Mouse (Mus musculus): ENCODE measurements around the gene Man2b2.

Man2b2 gene

DNA sequence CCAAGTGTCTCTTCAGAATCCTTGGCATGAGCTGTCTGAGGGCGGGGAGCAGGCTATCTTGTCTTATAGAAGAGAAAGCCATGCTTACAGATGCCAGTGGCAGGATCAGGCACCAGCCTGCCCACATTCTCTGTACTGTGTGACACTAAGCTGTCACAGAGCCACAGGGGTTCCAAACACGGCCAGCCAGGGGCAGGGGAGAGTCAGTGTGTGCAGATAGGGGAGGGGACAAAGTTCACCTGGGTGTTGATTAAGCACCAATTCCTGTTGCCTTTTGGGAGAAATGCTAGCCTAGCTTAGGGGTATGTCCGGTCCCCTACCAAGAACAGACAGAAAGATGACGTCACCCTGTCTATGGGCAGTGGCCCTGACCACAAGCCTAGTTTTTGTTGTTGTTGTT is 1.4 kb downstream of the Man2b2 start:
- DNase-seq: no peak

DNA sequence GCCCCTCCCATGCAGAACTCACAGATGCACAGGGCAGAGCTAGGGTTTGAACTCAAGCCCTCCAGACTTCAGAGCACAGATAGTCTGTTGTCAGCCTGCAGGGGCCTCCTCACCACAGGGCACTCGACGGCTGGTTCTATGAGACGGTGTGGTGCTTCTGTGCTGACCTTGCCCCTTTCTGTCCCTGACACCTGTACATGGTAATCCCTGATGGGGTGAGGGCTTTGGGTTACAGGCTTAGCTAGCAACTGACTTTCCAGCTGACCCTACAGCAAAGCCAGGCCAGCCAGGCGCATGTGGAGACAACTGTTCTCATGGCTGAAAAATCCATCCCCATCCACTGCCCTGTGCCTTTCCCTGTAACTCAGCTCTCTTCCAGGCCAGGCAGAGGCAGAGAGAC is 7.5 kb downstream of the Man2b2 start:
- DNase-seq: no peak

DNA sequence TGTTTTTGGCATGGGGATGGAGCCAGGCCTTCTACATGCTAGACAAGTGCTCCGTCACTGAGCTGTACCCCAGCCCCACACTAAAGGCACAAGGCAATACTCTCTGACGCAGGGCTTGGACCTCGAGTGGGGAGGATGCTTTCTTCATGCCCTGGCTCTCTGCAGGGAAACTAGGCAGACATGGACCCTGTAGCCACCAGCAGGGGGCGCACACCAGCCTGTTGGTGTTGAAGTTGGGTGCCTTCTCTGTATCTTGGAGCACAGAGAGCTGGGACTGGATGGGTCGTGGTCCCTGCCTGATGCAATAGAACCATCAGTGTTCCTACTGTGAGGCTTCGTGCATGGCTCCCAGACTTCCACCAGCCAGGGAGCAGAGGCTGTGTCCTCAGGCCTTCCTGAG is 10.3 kb downstream of the Man2b2 start:
- peak in 1 of 2 experiments; percentile 24 for DNase-seq

DNA sequence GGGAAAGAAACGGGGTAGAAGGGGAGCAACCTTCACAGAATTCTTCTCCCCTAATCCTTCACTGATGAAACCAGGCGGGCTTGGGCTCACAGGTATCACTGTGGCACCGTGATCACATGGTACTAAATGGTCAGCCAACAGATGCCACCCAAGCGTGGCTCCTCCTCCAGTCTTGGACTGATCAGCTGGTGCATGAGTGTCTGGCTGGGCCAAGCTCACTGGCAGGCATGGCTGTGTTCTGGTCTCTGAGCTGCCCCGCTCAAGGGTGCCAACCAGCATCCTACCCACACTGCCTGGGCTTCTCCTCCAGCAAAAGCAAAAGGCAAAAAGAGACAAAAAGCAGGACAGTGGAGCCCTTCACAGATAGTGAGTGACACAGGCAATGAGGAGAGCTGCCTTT is 10.7 kb downstream of the Man2b2 start:
- DNase-seq: no peak

DNA sequence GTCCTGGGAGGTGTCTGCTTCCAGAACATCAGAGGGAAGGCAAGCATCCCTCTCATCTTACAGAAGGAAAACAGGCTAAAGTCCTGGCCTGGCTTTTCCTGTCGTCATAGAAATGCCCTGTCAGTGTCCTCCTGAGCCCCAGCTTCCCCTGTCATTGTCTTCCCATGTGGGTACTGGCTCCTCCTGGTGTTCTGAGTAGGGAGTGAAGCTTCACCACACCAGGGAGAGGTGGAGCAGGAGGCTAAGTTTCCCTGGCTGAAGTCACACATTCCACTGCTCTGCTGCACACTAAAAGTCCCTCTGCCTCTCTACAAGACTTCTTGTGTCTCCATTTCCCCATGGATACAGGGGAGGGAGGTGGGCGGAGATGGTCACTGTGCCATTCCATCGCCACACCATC is 12.7 kb downstream of the Man2b2 start:
- DNase-seq: no peak

DNA sequence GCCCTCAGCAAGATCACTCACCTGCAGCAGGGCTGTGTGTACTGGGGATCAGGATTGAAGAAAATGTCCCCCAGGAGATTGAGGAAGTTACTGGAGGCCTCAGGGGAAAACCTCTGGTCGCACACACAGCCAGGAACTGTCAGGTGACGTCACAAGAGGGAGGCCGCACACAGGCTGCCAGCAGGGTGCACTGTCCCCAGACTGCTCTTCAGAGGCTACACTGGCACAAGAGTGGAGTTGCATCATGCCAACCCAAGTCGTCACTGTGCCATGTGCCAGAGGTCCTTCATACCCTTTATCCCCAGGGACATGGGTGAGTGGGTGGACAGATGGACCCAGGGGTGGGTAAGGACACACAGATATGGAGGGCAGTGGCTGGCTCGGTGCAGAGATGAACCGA is 15.9 kb downstream of the Man2b2 start:
- DNase-seq: no peak

DNA sequence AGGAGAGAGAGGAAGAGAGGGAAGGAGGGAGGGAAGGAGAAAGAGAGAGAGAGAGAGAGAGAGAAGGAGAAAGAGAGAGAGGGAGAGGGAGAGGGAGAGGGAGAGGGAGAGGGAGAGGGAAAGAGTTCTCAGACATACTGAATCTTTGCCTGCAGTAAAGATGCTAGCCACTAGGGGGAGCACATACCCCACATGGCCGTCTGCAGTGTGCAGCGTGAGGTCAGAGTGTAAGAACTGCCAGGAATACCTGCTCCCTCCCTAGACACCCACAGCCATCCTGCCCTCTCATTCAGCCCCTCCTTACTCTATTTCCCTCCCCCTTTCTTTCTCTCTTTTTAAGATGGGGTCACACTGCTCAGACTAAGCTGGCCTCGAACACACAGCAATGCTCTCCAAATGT is 19.0 kb downstream of the Man2b2 start:
- DNase-seq: no peak

DNA sequence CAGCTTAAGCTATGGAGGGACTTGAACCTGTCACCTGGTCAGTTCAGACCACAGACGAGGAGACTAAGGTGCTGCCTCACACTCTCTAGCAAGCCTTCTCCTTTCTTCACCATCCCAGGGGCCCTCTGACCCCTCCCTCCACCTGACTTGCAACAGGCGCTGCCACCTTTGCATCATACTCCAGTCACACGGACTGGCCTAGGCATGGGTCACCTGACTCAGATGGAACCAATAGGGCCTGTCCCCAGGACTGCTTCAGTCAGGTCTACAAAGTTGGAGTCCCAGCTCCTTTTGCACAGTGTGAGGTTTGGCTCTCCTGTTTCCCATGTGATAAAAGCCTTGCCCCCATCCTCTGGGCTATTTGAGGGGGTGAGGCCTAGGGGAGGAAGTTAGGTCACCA is 19.8 kb downstream of the Man2b2 start:
- DNase-seq: no peak

DNA sequence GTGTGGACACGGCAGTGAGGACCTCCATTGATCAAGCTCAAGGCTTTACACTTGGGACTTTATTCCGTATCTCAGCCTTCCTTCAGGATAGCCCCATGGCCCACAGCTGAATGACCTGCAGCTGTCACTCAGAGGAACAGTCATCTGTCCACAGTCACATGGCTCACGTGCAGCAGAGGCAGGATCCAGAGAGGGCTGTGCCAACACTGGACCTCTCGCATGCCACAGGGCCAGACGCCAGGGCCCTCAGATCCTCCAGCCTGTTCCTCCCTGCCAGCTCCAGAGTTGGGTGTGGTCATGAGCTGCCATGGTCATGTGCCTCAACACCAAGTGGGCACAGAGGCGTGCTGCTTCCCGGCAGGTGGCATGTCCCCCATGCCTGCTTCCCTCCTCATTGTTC is 21.3 kb downstream of the Man2b2 start:
- no peak for DNase-seq

DNA sequence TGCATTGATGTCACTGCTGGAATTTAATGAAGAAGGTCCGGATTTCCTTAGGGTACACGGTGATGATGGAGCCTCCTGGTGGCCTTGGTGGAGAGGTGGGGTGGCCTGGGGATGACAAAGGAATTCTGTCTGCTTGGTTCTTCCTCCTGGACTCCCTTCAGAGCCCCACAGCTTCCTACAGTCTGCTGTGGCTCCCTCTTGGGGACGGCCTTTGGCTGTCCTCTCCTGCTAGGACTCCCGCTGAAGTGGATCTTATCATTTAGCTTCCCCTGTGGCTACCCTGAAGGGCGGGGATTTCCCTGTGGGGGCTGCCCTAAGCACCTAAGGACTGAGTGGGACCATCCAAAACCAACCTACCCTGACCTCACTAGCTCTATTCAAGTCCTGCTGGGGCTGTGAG is 23.3 kb downstream of the Man2b2 start:
- no peak for DNase-seq

DNA sequence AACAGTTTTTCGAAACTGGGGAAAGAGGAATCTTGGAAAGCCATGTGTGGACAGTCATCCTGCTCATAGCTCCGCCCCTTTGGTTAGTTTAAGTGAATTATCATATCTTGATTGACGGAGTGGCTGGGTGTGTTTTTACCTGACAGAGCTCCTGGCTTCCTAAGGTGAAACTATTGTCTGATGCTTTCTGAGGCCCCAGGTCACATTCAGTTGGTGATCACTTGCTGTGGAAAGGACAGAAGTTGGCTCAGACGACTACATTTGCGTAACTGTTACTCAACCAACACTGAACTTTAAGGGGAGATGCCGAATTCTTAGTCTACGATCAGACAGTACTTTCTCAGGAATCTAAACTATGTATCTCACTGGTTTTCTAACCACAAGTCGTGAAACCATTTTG is 33.2 kb downstream of the Man2b2 start:
- DNase-seq: no peak

DNA sequence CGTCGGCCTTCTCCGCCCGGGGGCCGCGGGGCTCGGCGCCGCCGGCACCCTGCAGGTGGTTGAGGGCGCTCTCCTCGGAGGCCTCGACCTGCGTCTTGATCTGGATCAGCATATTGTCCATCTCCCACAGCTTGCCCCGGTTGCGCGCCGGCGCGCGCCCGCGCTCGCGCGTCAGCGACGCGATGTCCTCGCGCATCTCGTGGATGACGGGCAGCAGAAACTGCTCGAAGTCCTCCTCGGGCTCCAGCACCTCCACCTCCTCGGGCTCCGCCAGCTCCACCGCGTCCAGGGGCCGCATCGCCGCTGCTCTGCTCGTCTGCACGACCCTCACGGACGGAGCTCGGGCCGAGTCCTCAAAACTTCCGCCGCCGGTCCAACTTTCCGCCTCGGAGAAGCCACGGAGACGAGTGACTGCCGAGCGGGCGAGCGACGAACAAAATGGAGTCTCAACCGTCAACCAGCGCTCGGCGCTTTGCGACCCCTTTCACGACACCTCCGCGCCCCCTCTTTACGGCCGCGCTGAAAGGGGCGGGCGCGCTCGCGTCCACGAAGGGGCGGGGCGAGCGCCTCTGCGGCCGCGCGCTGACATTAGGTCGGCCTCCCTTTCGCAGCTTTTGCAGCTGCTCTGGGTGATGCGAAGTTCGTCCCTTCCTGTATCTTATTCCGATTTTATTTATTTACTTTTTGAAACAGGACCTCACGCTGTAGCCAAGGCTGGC is 34.0 kb downstream of the Man2b2 start, which contains the start of gene Mrfap1:
Gene Mrfap1, minus strand, starts transcription at position 477 of the 719 bp plus-strand sequence.
- DNase-seq: peak; percentile 89

DNA sequence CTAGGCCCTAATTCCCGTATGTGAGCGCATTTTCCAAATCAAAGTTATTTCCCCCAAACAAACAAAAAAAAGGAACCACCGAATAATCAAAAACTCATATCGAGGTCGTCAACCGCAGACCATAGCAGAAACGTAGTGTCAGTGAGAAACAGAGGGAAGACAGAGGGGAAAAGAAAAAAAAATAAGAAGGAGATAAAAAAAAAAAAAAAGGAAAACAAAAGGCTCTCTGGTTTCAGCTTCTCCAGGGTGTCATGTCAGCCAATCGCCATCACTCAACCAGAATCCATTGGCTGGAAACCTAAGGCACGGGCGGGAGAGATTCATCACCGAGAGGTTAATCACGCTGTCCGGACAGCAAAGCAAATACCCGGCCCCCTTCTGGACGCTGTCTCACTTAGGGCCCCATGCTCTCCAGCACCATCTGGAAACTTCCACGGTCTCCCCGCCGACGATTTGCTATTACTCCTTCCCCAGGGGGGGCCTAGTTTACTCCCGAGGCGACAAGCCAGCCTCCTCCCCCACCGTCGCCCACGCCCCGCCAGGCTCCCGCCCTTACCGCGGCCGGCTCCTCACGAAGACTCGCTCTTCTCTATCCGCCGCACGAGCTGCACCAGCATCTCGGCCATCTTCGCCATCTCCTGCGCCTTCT is 34.7 kb downstream of the Man2b2 start:
- peak; percentile 52 to 61 for DNase-seq

DNA sequence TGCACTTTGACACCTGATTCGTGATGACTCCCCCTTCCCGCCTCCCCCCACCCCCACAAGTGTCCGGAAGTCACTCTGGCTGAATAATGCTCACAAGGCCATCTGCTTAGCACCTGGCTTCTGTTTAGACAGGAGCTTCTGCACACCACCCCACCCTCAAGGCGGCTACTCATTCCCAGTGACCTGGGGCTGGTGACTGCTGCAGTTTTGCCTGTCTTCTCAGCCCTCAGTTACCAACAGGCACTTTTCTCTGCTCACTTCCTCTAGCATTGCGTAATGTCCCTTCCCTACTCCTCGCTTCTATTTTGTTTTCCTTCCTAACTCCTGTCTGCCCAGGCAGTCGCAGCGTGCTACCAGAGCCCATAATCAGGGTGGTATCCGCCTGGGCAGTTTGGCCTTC is 38.6 kb downstream of the Man2b2 start:
- no peak for DNase-seq

DNA sequence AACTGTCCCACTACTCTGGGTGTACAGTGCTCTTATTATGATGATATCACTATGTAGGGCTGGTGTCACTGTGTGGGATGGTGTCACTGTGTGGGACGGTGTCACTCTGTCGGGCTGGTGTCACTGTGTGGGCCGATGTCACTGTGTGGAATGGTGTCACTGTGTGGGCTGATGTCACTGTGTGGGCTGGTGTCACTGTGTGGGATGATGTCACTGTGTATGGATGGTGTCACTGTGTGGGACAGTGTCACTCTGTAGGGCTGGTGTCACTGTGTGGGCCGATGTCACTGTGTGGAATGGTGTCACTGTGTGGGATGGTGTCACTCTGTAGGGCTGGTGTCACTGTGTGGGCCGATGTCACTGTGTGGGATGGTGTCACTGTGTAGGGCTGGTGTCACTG is 44.4 kb downstream of the Man2b2 start:
- DNase-seq: no peak

DNA sequence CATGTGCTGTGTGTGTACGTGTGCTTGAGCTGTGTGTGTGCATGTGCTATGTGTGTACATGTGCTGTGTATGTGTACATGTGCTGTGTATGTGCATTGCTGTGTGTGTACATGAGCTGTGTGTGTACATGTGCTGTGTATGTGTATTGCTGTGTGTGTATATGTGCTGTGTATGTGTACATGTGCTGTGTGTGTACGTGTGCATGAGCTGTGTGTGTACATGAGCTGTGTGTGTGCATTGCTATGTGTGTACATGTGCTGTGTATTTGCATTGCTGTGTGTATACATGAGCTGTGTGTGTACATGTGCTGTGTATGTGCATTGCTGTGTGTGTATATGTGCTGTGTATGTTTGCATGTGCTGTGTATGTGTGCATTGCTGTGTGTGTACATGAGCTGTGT is 50.9 kb downstream of the Man2b2 start:
- no peak for DNase-seq

DNA sequence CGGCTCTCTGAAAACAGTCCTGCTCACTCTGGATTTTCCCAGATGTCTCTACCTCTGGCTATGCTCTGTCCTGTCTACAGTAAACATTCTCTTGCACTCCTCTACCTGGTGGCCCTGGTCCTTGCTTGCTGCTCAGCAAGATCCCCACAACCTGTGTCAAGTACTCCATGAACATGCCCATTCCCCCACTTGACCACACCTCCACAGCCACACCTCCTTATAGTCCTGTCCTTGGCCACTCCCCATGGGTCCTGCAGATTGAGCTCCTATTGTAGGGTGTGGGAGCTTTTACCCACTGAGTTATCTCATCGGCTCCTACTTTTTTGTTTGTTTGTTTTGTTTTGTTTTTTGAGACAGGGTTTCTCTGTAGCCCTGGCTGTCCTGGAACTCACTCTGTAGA is 51.6 kb downstream of the Man2b2 start:
- no peak for DNase-seq

DNA sequence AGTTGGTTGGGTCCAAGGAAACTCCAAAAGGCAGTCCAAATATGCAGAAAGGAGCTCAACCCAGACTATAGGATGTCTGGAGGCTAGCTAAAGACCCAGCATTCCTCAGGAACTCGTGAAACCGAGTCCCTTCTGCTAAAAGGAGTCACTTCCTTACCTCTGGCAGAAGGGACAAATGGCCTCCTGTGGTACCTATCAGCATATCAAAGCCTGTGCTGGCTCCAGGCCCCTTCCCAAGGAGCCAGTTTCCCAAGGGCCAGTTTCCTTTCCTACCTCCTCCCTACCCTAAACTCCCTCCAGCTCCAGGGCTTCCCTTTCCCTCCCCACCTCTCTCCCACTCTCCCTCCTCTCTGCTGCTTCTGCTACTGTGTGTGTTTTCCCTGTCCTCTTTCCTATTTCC is 53.3 kb downstream of the Man2b2 start:
- DNase-seq: no peak

DNA sequence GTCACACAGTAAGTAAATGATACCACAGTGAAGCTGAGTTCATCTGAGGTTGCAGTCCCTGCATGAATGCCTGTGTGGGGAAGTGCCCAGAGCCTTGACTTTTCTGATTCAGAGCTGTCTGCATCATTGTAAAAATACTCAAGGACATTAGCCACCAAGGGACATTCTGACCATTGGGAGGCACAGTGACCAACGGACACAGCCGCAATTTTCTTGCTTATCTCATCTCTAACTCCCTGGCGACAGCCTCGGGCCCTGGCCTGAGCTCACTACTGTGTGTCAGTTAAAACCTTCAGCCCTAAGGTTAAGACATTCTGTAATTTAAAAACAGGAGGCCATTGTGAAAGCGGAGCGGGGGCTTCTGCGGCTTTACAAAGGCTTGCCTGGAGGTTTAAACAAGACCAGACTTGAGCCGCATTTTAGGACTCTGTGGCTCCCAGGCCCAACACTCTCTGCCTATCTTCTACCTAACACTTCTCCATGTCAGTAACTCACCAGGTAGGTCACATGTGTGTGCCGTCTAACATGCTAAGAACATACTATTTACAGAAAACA is 54.4 kb downstream of the Man2b2 start:
- DNase-seq: no peak

DNA sequence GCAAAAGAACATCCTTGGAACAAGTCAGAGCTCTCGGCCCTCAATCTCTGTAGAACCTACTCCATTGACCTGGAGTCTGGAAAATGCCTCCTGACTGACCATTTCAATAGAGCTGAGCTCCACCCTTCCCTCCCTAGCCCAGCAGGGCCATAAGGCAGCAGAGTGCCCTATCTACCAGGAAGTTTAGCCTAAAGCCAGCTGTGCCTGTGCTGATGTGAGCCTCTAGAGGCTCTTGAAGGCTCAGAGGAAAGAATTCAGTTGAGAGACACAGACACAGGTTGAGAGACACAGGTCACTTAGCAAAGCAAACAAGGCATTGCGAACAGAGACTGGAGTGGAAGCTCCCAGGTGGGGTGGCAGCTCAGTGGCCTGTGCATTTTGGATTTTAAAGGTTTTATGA is 55.1 kb downstream of the Man2b2 start:
- no peak for DNase-seq

DNA sequence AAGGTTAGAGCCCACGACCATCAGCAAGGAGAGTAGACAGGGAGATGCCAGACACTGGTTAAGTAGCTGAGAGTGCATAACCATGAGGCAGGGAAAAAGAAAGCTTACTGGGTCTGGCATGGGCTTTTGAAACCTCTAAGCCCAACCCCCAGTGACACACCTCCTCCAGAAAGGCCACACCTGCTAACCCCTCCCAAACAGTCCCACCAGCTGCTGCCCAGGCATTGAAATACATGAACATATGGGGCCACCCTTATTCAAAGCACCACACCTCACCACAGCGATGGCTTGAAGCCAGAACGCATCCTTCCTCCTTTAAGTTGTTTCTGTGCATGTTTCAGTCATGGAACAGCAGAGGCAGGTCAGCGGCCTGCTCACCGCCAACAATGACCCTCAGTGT is 57.9 kb downstream of the Man2b2 start:
- DNase-seq: no peak

DNA sequence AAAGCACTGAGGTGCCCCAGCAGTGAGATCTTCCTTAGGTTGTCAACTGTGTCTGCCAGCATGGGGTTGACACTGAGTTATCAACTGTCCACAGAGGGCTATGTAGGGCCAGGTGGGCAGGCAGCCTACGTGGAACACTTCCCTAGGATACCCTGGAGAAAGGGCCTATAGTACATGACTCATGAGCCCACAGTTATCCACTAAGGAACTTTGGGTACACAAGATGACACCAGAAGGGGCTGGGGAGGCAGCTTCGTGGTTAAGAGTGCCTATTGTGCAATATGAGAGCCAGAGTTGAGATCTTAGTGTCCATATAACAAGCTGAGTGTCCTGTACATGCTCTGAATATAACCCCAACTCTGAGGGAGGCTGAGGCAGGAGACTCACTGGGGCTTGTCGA is 60.9 kb downstream of the Man2b2 start:
- DNase-seq: no peak

DNA sequence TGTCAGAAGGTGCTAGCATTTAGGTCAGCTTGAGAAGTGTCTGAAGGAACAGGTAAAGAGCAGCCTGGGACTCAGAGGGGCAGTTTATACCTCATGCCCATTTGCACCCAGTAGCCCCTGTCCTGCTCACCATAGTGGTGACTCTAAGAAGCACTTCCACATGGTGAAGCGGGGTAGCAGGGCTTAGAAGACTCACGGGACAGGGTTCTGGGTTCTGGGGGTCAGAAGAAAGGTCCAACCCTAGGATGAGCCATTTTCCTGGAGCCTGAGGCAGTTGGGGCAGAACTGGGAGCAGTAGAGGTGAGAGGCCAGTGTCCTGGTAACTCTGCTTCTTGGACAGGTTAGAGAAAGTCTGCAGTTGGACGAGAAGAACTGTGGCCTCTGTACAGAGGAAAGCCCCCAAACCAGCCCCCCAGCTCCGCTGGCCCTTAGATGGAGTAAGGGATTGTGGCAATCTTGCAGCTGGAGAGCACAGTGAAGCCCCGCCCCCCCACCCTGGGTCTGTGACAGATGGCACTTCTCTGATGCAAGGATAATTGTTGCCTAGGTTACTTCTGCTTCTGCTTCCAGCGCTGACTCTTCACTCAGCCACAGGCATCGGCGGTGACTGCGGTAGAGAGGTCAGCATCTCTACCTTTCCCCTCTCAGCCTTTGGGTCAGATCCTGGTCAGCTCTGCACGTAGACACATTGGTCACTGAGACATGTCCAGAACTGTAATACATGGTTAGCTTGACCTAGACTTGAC is 63.3 kb downstream of the Man2b2 start:
- no peak for DNase-seq

DNA sequence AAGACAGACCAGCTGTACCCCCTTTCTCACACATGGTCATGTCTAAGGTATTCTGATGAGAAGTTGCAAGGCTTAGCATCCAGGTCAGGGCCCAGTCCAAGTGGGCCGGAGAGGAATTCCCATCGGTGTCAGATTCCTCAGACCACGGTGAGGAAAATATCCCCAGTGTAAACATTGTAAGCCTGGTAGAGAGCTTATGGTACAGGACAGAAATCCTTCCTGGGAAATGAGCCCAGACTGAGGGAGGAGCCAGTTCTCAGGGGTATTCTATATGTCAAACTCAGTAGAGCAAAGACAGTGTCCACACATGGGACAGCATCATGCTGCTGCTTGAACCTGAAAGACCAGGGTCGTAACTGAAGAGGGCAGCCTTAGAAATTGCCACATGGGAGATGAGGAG is 70.6 kb downstream of the Man2b2 start:
- DNase-seq: no peak

Data from thymus, adult 18-20 months (tissue).